Mouse (Mus musculus): ENCODE measurements at regions not wholly inside any gene's neighbourhood (a gene's known extent, or its start where the extent isn't known, plus 50 kb on each side); places are given as distances from the start of the nearest gene placed in this dataset.

DNA sequence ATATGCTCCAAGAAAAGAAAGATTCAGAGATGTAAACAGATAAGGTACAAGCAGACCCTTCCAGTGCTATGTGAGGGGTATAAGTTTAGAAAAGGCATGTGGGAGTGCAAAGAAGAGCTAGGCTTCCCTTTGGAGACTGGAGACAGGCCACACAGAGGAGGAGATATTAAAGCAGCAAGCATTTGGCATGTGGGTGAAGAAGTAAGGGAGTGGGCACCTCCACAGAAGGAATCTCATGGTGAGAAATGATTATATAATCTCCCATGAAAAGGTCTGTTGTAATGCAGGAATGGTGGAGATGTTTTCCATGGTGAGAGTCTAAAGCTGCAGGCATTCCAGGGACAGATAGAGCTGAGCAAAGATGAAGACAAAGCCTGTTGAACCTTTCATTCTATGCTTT, 778.1 kb downstream of the Nova1 start:
- no peak for TF ChIP-seq CTCF (IDR thresholded peaks at IDR 0.05)
- no peak for TF ChIP-seq EP300 (IDR thresholded peaks at IDR 0.05)
- no peaks in the 10 kb centered on the region for H3K4me1 ChIP-seq (ENCODE audit: insufficient read depth, low read depth, low read length)
- no peaks in the 10 kb centered on the region for H3K36me3 ChIP-seq (ENCODE audit: insufficient read depth, low read length)
- ATAC-seq (no peak), DNase-seq (ENCODE audit: low spot score) (no peak)
- no peak overlapping the region for H3K4me3 ChIP-seq (ENCODE audit: low read depth, low read length)
- H3K4me2 ChIP-seq (replicated peaks; ENCODE audit: low read depth, low read length), result no peak overlapping the region
- H3K27ac ChIP-seq (ENCODE audit: low read length), result no peak overlapping the region
- H3K9ac ChIP-seq (replicated peaks; ENCODE audit: low read depth), result no peak overlapping the region
- no peaks in the 10 kb centered on the region for H3K27me3 ChIP-seq (replicated peaks; ENCODE audit: insufficient read depth, low read length)
- H3K9me3 ChIP-seq (ENCODE audit: low read length), result no peaks in the 10 kb centered on the region

DNA sequence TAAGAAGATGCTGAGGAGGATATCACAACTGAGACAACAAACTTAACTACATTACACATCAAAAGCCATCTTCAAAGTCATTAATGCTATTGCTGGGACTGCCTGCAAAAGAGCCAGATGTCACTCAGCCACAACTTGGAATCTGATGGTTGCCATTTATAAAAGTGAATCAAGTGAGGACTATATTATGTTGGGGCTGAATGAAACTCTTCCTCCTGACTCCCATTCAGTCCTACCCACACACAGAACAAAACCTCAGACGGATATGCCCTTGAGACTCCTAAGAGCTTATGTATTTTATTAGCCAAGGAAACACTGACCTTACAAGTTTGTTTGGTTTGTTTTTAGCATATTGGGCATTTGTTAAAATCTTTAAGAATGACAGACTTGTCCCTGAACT, 778.5 kb downstream of the Nova1 start:
- H3K9ac ChIP-seq (replicated peaks; ENCODE audit: low read depth), result no peak overlapping the region
- 71% methylated on average over 1 of the region's 1 CpGs for WGBS
- H3K4me3 ChIP-seq (ENCODE audit: low read depth, low read length), result no peak overlapping the region
- TF ChIP-seq EP300 (IDR thresholded peaks at IDR 0.05) (no peak), CTCF (IDR thresholded peaks at IDR 0.05) (no peak)
- H3K27me3 ChIP-seq (replicated peaks; ENCODE audit: insufficient read depth, low read length), result no peaks in the 10 kb centered on the region
- ATAC-seq, result no peak
- no peaks in the 10 kb centered on the region for H3K4me1 ChIP-seq (ENCODE audit: insufficient read depth, low read depth, low read length)
- H3K36me3 ChIP-seq (ENCODE audit: insufficient read depth, low read length), result no peaks in the 10 kb centered on the region
- no peak overlapping the region for H3K27ac ChIP-seq (ENCODE audit: low read length)
- H3K4me2 ChIP-seq (replicated peaks; ENCODE audit: low read depth, low read length), result no peak overlapping the region
- H3K9me3 ChIP-seq (ENCODE audit: low read length), result no peaks in the 10 kb centered on the region
- DNase-seq (ENCODE audit: low spot score), result no peak

DNA sequence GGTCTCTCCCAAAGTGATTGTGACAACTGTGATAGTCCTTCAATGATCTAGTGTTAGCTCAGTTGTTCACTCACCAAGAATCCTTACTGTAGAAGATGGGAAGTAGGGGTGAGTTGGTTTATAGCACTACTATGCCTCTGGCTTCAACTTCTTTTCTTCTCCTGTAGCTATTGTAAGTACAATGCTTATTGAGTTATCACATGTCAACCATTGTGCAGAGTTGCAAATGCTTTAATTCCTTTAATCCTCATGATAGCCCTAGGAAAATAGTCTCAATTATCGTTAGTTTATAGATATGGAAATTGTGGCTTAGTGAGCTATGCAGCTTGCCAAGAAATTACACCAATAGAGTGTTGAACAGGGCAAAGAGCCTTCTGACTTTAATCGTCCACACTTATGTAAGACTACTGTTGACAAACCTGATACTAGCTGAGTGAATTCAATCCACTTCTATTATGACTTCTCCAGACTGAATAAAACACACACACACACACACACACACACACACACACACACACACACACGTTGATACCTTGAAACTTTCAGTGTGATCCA, 782.1 kb downstream of the Nova1 start:
- Histone ChIP-seq H3K27ac (ENCODE audit: low read length) (no peak overlapping the region), H3K4me1 (ENCODE audit: insufficient read depth, low read depth, low read length) (no peaks in the 10 kb centered on the region), H3K27me3 (replicated peaks; ENCODE audit: insufficient read depth, low read length) (no peaks in the 10 kb centered on the region), H3K4me3 (ENCODE audit: low read depth, low read length) (no peak overlapping the region), H3K36me3 (ENCODE audit: insufficient read depth, low read length) (no peaks in the 10 kb centered on the region), H3K4me2 (replicated peaks; ENCODE audit: low read depth, low read length) (no peak overlapping the region), H3K9ac (replicated peaks; ENCODE audit: low read depth) (no peak overlapping the region), H3K9me3 (ENCODE audit: low read length) (no peaks in the 10 kb centered on the region)
- DNase-seq (ENCODE audit: low spot score), result no peak
- no peak for TF ChIP-seq CTCF (IDR thresholded peaks at IDR 0.05)
- no peak for TF ChIP-seq EP300 (IDR thresholded peaks at IDR 0.05)
- ATAC-seq, result no peak
- WGBS, result 55% methylated on average over 3 of the region's 3 CpGs

DNA sequence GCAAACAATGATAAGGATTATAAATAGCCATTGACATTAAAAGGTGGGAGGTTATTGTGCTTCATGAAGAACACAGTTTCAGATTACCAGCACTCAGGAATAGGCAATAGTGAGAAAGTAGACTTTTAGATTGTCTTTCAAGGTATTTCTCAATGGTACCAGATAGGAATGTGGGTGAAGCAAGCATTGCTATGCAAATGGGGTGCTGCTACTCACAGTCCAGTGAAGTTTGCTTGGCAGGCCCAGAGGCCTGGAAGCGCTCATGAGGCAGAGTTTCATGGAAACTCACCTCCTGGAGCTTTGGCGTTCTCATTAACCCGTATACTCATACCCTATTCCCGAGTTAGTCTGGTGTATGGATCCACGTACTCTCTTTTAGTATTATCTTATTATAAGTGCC, 793.5 kb downstream of the Nova1 start:
- 73% methylated on average over 5 of the region's 5 CpGs for WGBS
- no peak for TF ChIP-seq CTCF (IDR thresholded peaks at IDR 0.05)
- no peak for TF ChIP-seq EP300 (IDR thresholded peaks at IDR 0.05)
- Histone ChIP-seq H3K36me3 (ENCODE audit: insufficient read depth, low read length) (no peaks in the 10 kb centered on the region), H3K9ac (replicated peaks; ENCODE audit: low read depth) (no peak overlapping the region), H3K27me3 (replicated peaks; ENCODE audit: insufficient read depth, low read length) (no peaks in the 10 kb centered on the region), H3K4me3 (ENCODE audit: low read depth, low read length) (no peak overlapping the region), H3K4me2 (replicated peaks; ENCODE audit: low read depth, low read length) (no peak overlapping the region), H3K4me1 (ENCODE audit: insufficient read depth, low read depth, low read length) (no peaks in the 10 kb centered on the region), H3K9me3 (ENCODE audit: low read length) (no peaks in the 10 kb centered on the region), H3K27ac (ENCODE audit: low read length) (no peak overlapping the region)
- peak; percentile 21 for ATAC-seq
- DNase-seq (ENCODE audit: low spot score), result peak; percentile 6

DNA sequence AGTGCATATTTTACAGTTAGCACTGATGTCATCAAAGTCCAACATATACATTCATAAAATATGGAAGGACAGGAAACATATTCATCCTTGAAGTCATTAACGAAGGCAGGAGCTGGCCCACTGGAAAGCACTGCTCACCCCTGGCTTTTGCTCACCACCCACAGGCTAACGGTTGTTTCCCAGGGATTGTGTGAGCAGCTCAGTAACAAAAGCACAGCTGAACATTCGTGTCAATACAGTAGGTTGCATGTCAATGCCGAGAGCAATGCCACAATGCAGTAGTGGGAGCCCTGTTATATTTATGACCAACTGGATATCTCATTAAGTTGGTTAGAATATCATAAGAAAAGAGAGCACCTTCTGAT, 797.2 kb downstream of the Nova1 start:
- Histone ChIP-seq H3K4me1 (ENCODE audit: insufficient read depth, low read depth, low read length) (no peaks in the 10 kb centered on the region), H3K36me3 (ENCODE audit: insufficient read depth, low read length) (no peaks in the 10 kb centered on the region), H3K4me2 (replicated peaks; ENCODE audit: low read depth, low read length) (no peak overlapping the region), H3K9me3 (ENCODE audit: low read length) (no peaks in the 10 kb centered on the region), H3K27ac (ENCODE audit: low read length) (no peak overlapping the region), H3K27me3 (replicated peaks; ENCODE audit: insufficient read depth, low read length) (no peaks in the 10 kb centered on the region), H3K9ac (replicated peaks; ENCODE audit: low read depth) (no peak overlapping the region), H3K4me3 (ENCODE audit: low read depth, low read length) (no peak overlapping the region)
- TF ChIP-seq EP300 (IDR thresholded peaks at IDR 0.05) (no peak), CTCF (IDR thresholded peaks at IDR 0.05) (no peak)
- DNase-seq (ENCODE audit: low spot score) (no peak), ATAC-seq (no peak)
- 67% methylated on average over 4 of the region's 4 CpGs for WGBS

DNA sequence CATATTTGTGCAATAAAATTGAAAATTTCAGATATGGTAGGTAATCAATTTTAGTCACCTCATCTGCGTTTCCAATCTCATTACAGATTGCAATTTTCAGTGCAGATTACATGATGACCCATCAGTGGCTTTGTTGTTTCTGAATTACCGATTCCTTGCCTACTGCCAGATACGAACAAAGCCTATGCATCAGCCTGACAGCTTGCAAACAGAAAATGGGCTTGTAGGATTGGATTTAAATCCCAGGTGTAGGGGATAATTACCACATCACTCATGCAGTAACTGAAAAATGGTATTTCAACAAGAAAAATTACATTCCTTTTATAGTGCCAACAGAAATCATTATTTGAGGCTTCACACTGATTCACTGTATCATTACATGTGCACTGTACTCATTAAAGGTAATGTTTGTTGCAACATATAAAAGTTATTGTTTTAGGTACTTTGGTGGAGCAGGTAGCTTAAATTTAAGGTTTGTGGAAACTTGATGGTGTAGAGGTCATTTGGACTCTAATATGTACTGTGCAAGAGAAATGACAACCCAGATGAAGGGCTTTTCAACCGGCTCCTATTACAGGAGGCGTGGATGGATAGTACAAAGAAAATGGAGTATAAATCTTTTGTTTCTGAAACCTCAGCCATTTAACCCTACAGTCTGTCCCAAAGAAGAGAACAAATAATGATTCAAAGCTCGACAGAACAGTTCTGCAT, 797.7 kb downstream of the Nova1 start:
- no peak for ATAC-seq
- H3K4me2 ChIP-seq (replicated peaks; ENCODE audit: low read depth, low read length), result no peak overlapping the region
- no peak overlapping the region for H3K27ac ChIP-seq (ENCODE audit: low read length)
- no peak overlapping the region for H3K4me3 ChIP-seq (ENCODE audit: low read depth, low read length)
- TF ChIP-seq CTCF (IDR thresholded peaks at IDR 0.05) (no peak), EP300 (IDR thresholded peaks at IDR 0.05) (no peak)
- no peak for DNase-seq (ENCODE audit: low spot score)
- no peaks in the 10 kb centered on the region for H3K4me1 ChIP-seq (ENCODE audit: insufficient read depth, low read depth, low read length)
- no peaks in the 10 kb centered on the region for H3K27me3 ChIP-seq (replicated peaks; ENCODE audit: insufficient read depth, low read length)
- H3K9me3 ChIP-seq (ENCODE audit: low read length), result no peaks in the 10 kb centered on the region
- WGBS, result 75% methylated on average over 6 of the region's 6 CpGs
- no peak overlapping the region for H3K9ac ChIP-seq (replicated peaks; ENCODE audit: low read depth)
- H3K36me3 ChIP-seq (ENCODE audit: insufficient read depth, low read length), result no peaks in the 10 kb centered on the region

All from lung, postnatal 0 days (tissue).